Mouse (Mus musculus) heart, adult 8-10 months (tissue): ENCODE data around the gene Prdm16. TPM values are rescaled to one million over a fixed set of nuclear protein-coding genes. Genes with fewer than 3 reads are reported as not detected.

Experiments
- DNase-seq: peaks from one replicate; pipeline ENCODE4 v3.0.0; 2022; ENCODE audit warnings: low spot score
- total RNA-seq, 4 experiments: library from RNA; stranded (reverse); gene quantifications; 2 replicates each; pipeline ENCODE4 v1.2.4; 2022

Prdm16 gene
- total RNA-seq, 4 experiments from 2014 or later, result 12.6 to 15.7 (median 14.3) TPM

- peak; percentile 61 for DNase-seq
Measured at GRCm38 (mm10) chr4:154273000-154273399, 363.7 kb downstream of the Prdm16 start.

GRCm38 (mm10) chr4:154269520-154269919, 367.2 kb downstream of the Prdm16 start:
- DNase-seq, result no peak

GRCm38 (mm10) chr4:154267511-154267910, 369.2 kb downstream of the Prdm16 start:
- no peak for DNase-seq

Other genes starting within 250 kb of the Prdm16 start
- gene Actrt2, start 31.0 kb upstream of the Prdm16 start, total RNA-seq, result not detected
- gene Ttc34, start 200.6 kb upstream of the Prdm16 start, total RNA-seq, result under 1 TPM in 3 of 4 experiments, not detected in 1; 0.06 to 0.34 (median 0.11) TPM
- under 1 TPM in 2 of 4 experiments, not detected in 2; 0.16 to 0.20 TPM for gene Mmel1, start 232.7 kb upstream of the Prdm16 start, total RNA-seq